Mouse (Mus musculus): ENCODE results near the gene Pfdn5.
A peak's percentile ranks its signal among the peaks of the same experiment; 100 is the strongest.

DNA sequence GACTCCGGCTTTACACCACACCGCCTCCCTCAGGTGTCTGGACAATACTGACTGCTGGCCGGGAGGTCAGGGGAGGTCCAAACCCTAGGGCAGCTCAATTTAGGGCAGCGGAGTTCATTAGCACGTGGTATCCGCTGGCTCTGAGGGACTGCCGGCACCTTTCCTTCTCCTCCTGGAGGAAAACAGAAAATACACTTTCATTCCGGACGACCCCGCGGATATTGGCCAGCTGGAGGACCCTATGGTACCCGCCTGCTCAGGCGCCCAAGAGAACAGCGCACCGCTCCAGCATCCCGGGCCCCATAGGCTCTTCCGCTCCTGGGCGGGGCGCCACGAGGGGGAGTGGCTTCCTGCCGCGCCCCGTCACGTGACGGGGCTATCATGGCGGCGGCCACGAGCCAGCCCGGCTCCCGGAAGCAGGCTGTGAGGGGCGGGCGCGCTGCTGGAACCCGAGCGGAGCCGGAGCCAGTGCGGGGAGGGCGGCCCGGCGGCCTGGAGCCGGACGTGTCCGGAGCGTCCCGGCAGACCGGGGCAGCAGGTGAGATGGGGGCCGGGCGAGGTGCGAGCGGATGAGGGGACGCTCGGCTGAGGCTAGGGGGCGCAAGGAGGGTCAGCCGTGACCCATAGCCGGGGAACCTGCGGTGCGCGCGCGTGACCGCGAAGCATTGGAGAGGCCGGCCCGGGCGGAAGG is 46.7 kb upstream of the Pfdn5 start, which contains the start of gene Mfsd5:
- TF ChIP-seq EP300 (optimal IDR thresholded peaks at IDR 0.05) (peak; percentile 67), CTCF (IDR thresholded peaks at IDR 0.05; ENCODE audit: low read depth) (peak; percentile 55)

Data from stomach, postnatal 0 days (tissue).